Mouse (Mus musculus): ENCODE data around the gene Tbl1xr1. TPM values are rescaled to one million over a fixed set of nuclear protein-coding genes. Genes with fewer than 3 reads are reported as not detected.

Tbl1xr1 gene
- polyA plus RNA-seq, 1 experiment from 2014 or later, result 10.2 TPM

GRCm38 (mm10) chr3:22147433-22147927 is 71.0 kb downstream of the Tbl1xr1 start:
- Histone ChIP-seq H3K4me1 (ENCODE audit: control insufficient read depth, insufficient read depth, low read depth, low read length) (no peaks in the 10 kb centered on the region), H3K4me2 (ENCODE audit: low read length) (no peak overlapping the region), H3K36me3 (ENCODE audit: control insufficient read depth, insufficient read depth, low read length) (no peaks in the 10 kb centered on the region), H3K9me3 (ENCODE audit: control insufficient read depth, low read length) (no peaks in the 10 kb centered on the region), H3K4me3 (ENCODE audit: low read length) (no peak overlapping the region), H3K27ac (ENCODE audit: low read depth, low read length) (no peak overlapping the region), H3K9ac (ENCODE audit: low read depth, low read length) (no peak overlapping the region), H3K27me3 (replicated peaks; ENCODE audit: control insufficient read depth, insufficient read depth, low read length) (no peaks in the 10 kb centered on the region)
- no peak for ATAC-seq
- WGBS, result 79% methylated on average over 1 of the region's 1 CpGs

GRCm38 (mm10) chr3:22148306-22148932 is 72.0 kb downstream of the Tbl1xr1 start:
- WGBS, result 86% methylated on average over 6 of the region's 6 CpGs
- H3K4me3 ChIP-seq (ENCODE audit: low read length), result no peak overlapping the region
- no peak overlapping the region for H3K4me2 ChIP-seq (ENCODE audit: low read length)
- no peak for ATAC-seq
- H3K27ac ChIP-seq (ENCODE audit: low read depth, low read length), result no peak overlapping the region
- no peaks in the 10 kb centered on the region for H3K9me3 ChIP-seq (ENCODE audit: control insufficient read depth, low read length)
- no peaks in the 10 kb centered on the region for H3K4me1 ChIP-seq (ENCODE audit: control insufficient read depth, insufficient read depth, low read depth, low read length)
- no peaks in the 10 kb centered on the region for H3K27me3 ChIP-seq (replicated peaks; ENCODE audit: control insufficient read depth, insufficient read depth, low read length)
- no peaks in the 10 kb centered on the region for H3K36me3 ChIP-seq (ENCODE audit: control insufficient read depth, insufficient read depth, low read length)
- H3K9ac ChIP-seq (ENCODE audit: low read depth, low read length), result no peak overlapping the region

- Histone ChIP-seq H3K4me1 (ENCODE audit: control insufficient read depth, insufficient read depth, low read depth, low read length) (no peaks in the 10 kb centered on the region), H3K36me3 (ENCODE audit: control insufficient read depth, insufficient read depth, low read length) (no peaks in the 10 kb centered on the region), H3K4me3 (ENCODE audit: low read length) (no peak overlapping the region), H3K27me3 (replicated peaks; ENCODE audit: control insufficient read depth, insufficient read depth, low read length) (no peaks in the 10 kb centered on the region), H3K9me3 (ENCODE audit: control insufficient read depth, low read length) (no peaks in the 10 kb centered on the region), H3K27ac (ENCODE audit: low read depth, low read length) (no peak overlapping the region), H3K4me2 (ENCODE audit: low read length) (no peak overlapping the region), H3K9ac (ENCODE audit: low read depth, low read length) (no peak overlapping the region)
- 98% methylated on average over 5 of the region's 5 CpGs for WGBS
- no peak for ATAC-seq
Observed at GRCm38 (mm10) chr3:22150872-22151530, 74.5 kb downstream of the Tbl1xr1 start.

GRCm38 (mm10) chr3:22152773-22153172 is 76.3 kb downstream of the Tbl1xr1 start:
- Histone ChIP-seq H3K9me3 (ENCODE audit: control insufficient read depth, low read length) (peaks cover 3% of the 10 kb centered on the region), H3K36me3 (ENCODE audit: control insufficient read depth, insufficient read depth, low read length) (no peaks in the 10 kb centered on the region)

GRCm38 (mm10) chr3:22154522-22154921 is 78.1 kb downstream of the Tbl1xr1 start:
- Histone ChIP-seq H3K27me3 (replicated peaks; ENCODE audit: control insufficient read depth, insufficient read depth, low read length) (no peaks in the 10 kb centered on the region), H3K36me3 (ENCODE audit: control insufficient read depth, insufficient read depth, low read length) (no peaks in the 10 kb centered on the region), H3K4me2 (ENCODE audit: low read length) (no peak overlapping the region), H3K9me3 (ENCODE audit: control insufficient read depth, low read length) (peaks cover 3% of the 10 kb centered on the region), H3K9ac (ENCODE audit: low read depth, low read length) (no peak overlapping the region), H3K4me1 (ENCODE audit: control insufficient read depth, insufficient read depth, low read depth, low read length) (no peaks in the 10 kb centered on the region), H3K4me3 (ENCODE audit: low read length) (no peak overlapping the region), H3K27ac (ENCODE audit: low read depth, low read length) (no peak overlapping the region)
- 91% methylated on average over 3 of the region's 3 CpGs for WGBS
- no peak for ATAC-seq

More at GRCm38 (mm10) chr3:22152773-22153172, 76.3 kb downstream of the Tbl1xr1 start:
- no peak for ATAC-seq
- Histone ChIP-seq H3K4me2 (ENCODE audit: low read length) (no peak overlapping the region), H3K4me1 (ENCODE audit: control insufficient read depth, insufficient read depth, low read depth, low read length) (no peaks in the 10 kb centered on the region), H3K4me3 (ENCODE audit: low read length) (no peak overlapping the region), H3K27ac (ENCODE audit: low read depth, low read length) (no peak overlapping the region), H3K27me3 (replicated peaks; ENCODE audit: control insufficient read depth, insufficient read depth, low read length) (no peaks in the 10 kb centered on the region), H3K9ac (ENCODE audit: low read depth, low read length) (no peak overlapping the region)
- WGBS, result 92% methylated on average over 1 of the region's 1 CpGs

GRCm38 (mm10) chr3:22156397-22156796 is 79.9 kb downstream of the Tbl1xr1 start:
- no peak for ATAC-seq
- H3K27me3 ChIP-seq (replicated peaks; ENCODE audit: control insufficient read depth, insufficient read depth, low read length), result no peaks in the 10 kb centered on the region

GRCm38 (mm10) chr3:22162948-22163347 is 86.5 kb downstream of the Tbl1xr1 start:
- Histone ChIP-seq H3K27me3 (replicated peaks; ENCODE audit: control insufficient read depth, insufficient read depth, low read length) (no peaks in the 10 kb centered on the region), H3K9me3 (ENCODE audit: control insufficient read depth, low read length) (no peaks in the 10 kb centered on the region), H3K4me3 (ENCODE audit: low read length) (no peak overlapping the region), H3K9ac (ENCODE audit: low read depth, low read length) (no peak overlapping the region), H3K36me3 (ENCODE audit: control insufficient read depth, insufficient read depth, low read length) (no peaks in the 10 kb centered on the region), H3K4me2 (ENCODE audit: low read length) (no peak overlapping the region), H3K27ac (ENCODE audit: low read depth, low read length) (no peak overlapping the region), H3K4me1 (ENCODE audit: control insufficient read depth, insufficient read depth, low read depth, low read length) (no peaks in the 10 kb centered on the region)
- ATAC-seq, result no peak
- 97% methylated on average over 3 of the region's 3 CpGs for WGBS

More at GRCm38 (mm10) chr3:22156397-22156796, 79.9 kb downstream of the Tbl1xr1 start:
- Histone ChIP-seq H3K4me3 (ENCODE audit: low read length) (no peak overlapping the region), H3K9ac (ENCODE audit: low read depth, low read length) (no peak overlapping the region), H3K9me3 (ENCODE audit: control insufficient read depth, low read length) (peaks cover 3% of the 10 kb centered on the region), H3K27ac (ENCODE audit: low read depth, low read length) (no peak overlapping the region), H3K36me3 (ENCODE audit: control insufficient read depth, insufficient read depth, low read length) (no peaks in the 10 kb centered on the region), H3K4me2 (ENCODE audit: low read length) (no peak overlapping the region), H3K4me1 (ENCODE audit: control insufficient read depth, insufficient read depth, low read depth, low read length) (no peaks in the 10 kb centered on the region)
- WGBS, result 51% methylated on average over 2 of the region's 2 CpGs

- Histone ChIP-seq H3K9ac (ENCODE audit: low read depth, low read length) (no peak overlapping the region), H3K27me3 (replicated peaks; ENCODE audit: control insufficient read depth, insufficient read depth, low read length) (no peaks in the 10 kb centered on the region), H3K27ac (ENCODE audit: low read depth, low read length) (no peak overlapping the region), H3K4me3 (ENCODE audit: low read length) (no peak overlapping the region), H3K4me2 (ENCODE audit: low read length) (no peak overlapping the region), H3K36me3 (ENCODE audit: control insufficient read depth, insufficient read depth, low read length) (no peaks in the 10 kb centered on the region), H3K4me1 (ENCODE audit: control insufficient read depth, insufficient read depth, low read depth, low read length) (no peaks in the 10 kb centered on the region), H3K9me3 (ENCODE audit: control insufficient read depth, low read length) (no peaks in the 10 kb centered on the region)
- no peak for ATAC-seq
- 94% methylated on average over 2 of the region's 2 CpGs for WGBS
Observed at GRCm38 (mm10) chr3:22167856-22168255, 91.4 kb downstream of the Tbl1xr1 start.

GRCm38 (mm10) chr3:22168432-22168831 is 92.0 kb downstream of the Tbl1xr1 start:
- H3K4me3 ChIP-seq (ENCODE audit: low read length), result no peak overlapping the region
- WGBS, result 93% methylated on average over 4 of the region's 4 CpGs
- H3K4me1 ChIP-seq (ENCODE audit: control insufficient read depth, insufficient read depth, low read depth, low read length), result no peaks in the 10 kb centered on the region
- H3K36me3 ChIP-seq (ENCODE audit: control insufficient read depth, insufficient read depth, low read length), result no peaks in the 10 kb centered on the region
- H3K4me2 ChIP-seq (ENCODE audit: low read length), result no peak overlapping the region
- no peaks in the 10 kb centered on the region for H3K27me3 ChIP-seq (replicated peaks; ENCODE audit: control insufficient read depth, insufficient read depth, low read length)
- no peak overlapping the region for H3K27ac ChIP-seq (ENCODE audit: low read depth, low read length)
- no peaks in the 10 kb centered on the region for H3K9me3 ChIP-seq (ENCODE audit: control insufficient read depth, low read length)
- H3K9ac ChIP-seq (ENCODE audit: low read depth, low read length), result no peak overlapping the region
- no peak for ATAC-seq
